Mouse (Mus musculus): Measurements from ENCODE around the gene Jade2. TPM values are rescaled to one million over a fixed set of nuclear protein-coding genes. Genes with fewer than 3 reads are reported as not detected.

The Jade2 gene
- polyA plus RNA-seq, 1 experiment, result 16.7 TPM

DNA sequence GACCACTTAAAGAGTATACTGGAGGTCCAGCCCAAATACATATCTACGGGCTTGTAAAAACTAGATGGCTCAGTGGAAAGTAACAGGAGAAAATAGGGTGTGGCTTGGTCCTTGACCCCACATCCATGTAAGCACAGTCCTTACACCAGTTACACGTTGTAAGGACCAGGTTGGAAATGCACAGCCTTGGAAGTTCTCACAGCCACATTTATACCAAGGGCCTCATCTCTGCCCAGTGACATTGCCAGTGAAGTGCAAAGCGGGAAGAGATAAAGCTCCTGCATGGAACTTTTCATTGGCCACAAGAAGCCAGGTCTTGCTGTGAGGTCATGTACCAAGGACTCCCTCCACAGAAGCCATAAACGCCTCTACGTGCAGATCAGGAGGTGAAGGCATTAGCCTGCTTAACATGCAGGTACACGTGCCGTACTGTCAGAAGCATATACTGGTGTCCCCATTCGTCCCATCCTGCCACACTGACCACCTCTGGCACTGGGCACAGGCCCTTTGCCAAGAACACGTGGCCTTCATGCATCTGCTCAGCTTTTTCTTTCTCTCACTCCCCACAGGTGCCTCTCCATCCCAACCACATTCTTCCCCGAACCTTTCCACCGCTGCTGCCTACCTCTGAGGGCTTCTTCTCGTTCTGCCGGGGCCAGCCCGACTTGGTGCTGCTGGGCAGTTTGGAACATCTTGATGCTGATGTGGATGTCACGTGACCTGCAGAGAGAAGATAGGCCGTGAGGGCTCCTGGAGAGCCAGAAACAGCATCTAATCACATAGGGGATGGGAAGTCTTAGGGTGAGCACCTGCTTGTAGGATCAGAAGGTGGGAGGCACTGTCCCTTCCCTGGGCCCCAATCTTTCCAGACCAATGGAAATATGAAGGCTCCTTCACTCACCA is 11.2 kb downstream of the Jade2 start:
- TF ChIP-seq GATA1 (IDR thresholded peaks at IDR 0.05; ENCODE audit: low read length), result no peak

DNA sequence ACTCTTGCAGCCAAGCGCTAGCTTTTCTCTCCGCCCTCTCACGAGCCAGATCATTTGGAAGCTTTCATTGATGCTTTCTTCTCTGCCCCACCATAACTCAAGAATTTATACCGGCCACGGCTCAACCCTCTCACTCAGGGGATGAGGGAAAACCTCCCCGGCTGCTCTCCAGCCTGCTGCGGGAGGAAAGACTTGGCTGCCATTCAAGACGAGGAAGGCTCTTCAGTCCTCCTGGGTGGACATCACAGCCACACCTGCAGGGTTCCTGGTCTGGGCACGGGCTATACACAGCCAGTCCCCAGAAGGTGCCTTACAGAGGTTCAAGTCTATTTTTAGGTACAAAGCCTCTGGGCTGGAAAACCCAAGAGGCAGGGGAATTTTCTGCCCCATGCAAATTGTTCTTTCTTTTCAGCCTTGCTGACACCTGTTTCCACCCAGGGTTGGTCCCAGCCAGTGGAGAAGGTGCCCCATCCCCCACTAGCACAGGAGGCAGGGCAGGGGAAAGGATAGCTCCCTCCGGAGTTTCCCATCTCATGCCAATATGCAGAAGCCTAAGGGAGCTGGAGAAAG is 12.8 kb downstream of the Jade2 start:
- no peak for TF ChIP-seq GATA1 (IDR thresholded peaks at IDR 0.05; ENCODE audit: low read length)

DNA sequence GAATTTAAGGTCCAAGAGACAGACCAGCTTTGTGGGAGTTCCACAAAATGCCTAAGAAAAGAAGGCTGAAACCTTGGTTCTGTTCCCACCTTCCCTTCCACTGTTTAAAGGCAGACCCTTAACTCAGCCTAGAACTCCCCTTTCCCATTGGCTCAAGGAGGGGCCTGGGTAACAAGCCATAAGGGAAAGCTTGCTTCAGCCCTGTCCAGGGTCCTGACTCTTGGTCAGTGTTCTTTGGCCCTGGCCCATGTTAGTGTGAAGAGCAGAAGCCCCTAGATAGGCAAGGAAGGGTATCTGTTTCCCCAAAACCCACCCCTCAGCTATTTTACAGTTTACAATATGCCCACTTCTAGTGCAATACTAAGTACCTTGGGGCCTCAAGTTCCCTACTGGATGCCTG is 13.6 kb downstream of the Jade2 start:
- TF ChIP-seq GATA1 (IDR thresholded peaks at IDR 0.05; ENCODE audit: low read length), result no peak

- TF ChIP-seq GATA1 (IDR thresholded peaks at IDR 0.05; ENCODE audit: low read length), result no peak
Observed at GRCm38 (mm10) chr11:51843168-51843567, 14.3 kb downstream of the Jade2 start.

- TF ChIP-seq GATA1 (IDR thresholded peaks at IDR 0.05; ENCODE audit: low read length), result no peak
Observed at GRCm38 (mm10) chr11:51841149-51841548, 16.3 kb downstream of the Jade2 start.

GRCm38 (mm10) chr11:51840657-51841056 is 16.8 kb downstream of the Jade2 start:
- TF ChIP-seq GATA1 (IDR thresholded peaks at IDR 0.05; ENCODE audit: low read length), result no peak

GRCm38 (mm10) chr11:51839973-51840372 is 17.5 kb downstream of the Jade2 start:
- no peak for TF ChIP-seq GATA1 (IDR thresholded peaks at IDR 0.05; ENCODE audit: low read length)

DNA sequence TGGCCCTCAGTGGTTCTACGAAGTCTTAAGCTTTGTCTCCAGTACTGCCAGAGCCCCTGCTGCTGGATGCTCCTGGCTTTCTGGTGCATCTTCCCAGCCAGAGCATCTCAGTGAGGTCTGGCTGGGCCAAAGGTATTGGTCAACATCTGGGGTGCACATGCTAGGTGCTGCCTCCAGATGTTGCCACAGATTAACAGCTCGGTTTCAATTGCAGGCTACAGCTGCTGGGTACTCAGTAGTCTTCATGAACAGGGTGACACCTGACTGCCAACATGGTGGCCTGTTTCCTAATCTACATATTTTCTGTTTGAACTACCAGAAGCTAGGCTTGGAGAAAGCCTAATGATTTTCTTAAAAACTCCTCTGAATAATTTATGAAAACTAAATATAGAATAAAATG is 18.3 kb downstream of the Jade2 start:
- TF ChIP-seq GATA1 (IDR thresholded peaks at IDR 0.05; ENCODE audit: low read length), result no peak

DNA sequence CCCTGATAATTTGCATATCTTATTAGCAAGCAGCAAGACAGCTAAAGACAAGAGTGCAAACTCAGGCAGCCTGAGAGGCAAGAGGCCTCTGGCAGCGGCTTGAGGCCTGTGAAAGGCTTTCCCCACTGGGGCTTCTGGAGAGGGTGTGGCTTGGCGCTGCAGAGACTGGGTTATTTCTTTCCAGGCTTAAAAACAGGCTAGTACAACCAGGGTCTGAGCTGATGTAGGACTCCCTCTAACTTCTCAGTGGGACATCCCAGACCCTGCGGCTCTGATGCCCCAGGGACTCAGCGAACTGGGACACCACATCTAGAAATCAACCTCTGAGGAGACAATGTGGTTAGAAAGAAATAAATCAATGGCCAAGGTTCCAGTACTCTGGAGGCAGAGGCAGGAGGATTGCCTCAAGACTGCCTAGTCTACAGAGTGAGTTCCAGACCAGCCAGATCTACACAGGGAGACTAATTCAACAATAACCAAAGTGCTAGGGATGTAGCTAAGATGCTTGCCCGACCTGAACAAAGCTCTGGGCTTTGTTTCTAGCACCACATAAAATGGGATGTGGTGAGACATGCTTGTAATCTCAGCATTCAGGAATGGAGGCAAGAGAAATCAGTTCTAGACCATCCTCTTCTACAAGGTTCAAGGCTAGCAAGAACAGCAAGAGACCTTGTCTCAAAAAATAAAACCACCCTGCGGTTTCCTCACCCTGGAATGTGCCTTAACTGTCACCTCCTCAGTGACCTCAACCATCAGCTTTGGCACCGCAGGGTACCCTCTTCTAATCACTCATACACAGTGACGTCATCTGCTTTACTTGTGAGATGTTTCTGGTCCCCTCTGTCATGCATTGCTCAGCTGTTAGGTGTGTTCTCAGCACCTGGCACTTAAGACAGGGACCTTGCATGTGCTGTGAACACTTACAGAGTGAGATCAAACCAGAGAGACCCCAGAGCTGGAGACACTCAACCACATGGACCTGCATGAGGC is 20.0 kb downstream of the Jade2 start:
- TF ChIP-seq GATA1 (IDR thresholded peaks at IDR 0.05; ENCODE audit: low read length), result no peak

- no peak for TF ChIP-seq GATA1 (IDR thresholded peaks at IDR 0.05; ENCODE audit: low read length)
Observed at GRCm38 (mm10) chr11:51836506-51836905, 20.9 kb downstream of the Jade2 start.

GRCm38 (mm10) chr11:51835598-51835997 is 21.9 kb downstream of the Jade2 start:
- no peak for TF ChIP-seq GATA1 (IDR thresholded peaks at IDR 0.05; ENCODE audit: low read length)

GRCm38 (mm10) chr11:51834067-51834411 is 23.4 kb downstream of the Jade2 start:
- TF ChIP-seq GATA1 (IDR thresholded peaks at IDR 0.05; ENCODE audit: low read length), result no peak

- no peak for TF ChIP-seq GATA1 (IDR thresholded peaks at IDR 0.05; ENCODE audit: low read length)
Observed at GRCm38 (mm10) chr11:51833393-51834066, 23.9 kb downstream of the Jade2 start.

GRCm38 (mm10) chr11:51832992-51833391 is 24.5 kb downstream of the Jade2 start:
- TF ChIP-seq GATA1 (IDR thresholded peaks at IDR 0.05; ENCODE audit: low read length), result no peak
